Mouse (Mus musculus): ENCODE results near the gene Coq2.

DNA sequence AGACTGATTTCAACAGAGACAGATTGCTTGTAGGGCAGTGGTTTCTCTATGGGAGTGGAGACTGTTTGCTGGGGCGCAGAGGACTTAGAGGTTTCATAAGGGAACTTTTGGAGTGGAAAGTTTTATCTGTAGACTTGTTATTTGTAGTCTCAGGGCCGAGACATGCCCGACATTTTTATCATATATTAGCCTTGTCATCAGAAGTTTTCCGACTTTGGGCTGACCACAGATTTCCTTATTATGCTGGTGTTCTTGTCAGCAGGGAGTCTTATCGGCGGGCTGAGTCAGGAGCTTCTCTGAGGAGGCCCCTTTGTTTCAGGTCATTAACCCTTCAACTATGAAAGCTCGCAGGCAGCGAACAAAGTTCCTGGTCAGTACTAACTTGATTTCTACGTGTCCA, 67.1 kb downstream of the Coq2 start:
- TF ChIP-seq CTCF (IDR thresholded peaks at IDR 0.05; ENCODE audit: low read depth, low read length): no peak
- no peak for TF ChIP-seq POLR2A (IDR thresholded peaks at IDR 0.05; ENCODE audit: insufficient read depth, low read length)

Measured in ES-Bruce4 (cell line).